Mouse (Mus musculus) left cerebral cortex, postnatal 4 days (tissue): ENCODE measurements at regions not wholly inside any gene's neighbourhood (a gene's known extent, or its start where the extent isn't known, plus 50 kb on each side); places are given as distances from the start of the nearest gene placed in this dataset.

Source experiments
- DNase-seq: peaks from one replicate; pipeline ENCODE4 v3.0.0-alpha.2; 2022
- intact Hi-C: fragments of 180-260 bp; cut with DNase I; formaldehyde crosslinking; loops from one replicate; pipeline ENCODE4 v1.15.1; 2025

GRCm38 (mm10) chr11:63286026-63286425 lies 157.2 kb downstream of the Pmp22 start:
- no peak for DNase-seq
- intact Hi-C loops, result no loop called here

- no peak for DNase-seq
- intact Hi-C loops, result no loop called here
Observed at GRCm38 (mm10) chr11:63287766-63288165, 159.0 kb downstream of the Pmp22 start.

- intact Hi-C loops, result no loop called here
- DNase-seq, result no peak
Observed at GRCm38 (mm10) chr11:63290618-63291017, 161.8 kb downstream of the Pmp22 start.

- intact Hi-C loops, result no loop called here
Observed at GRCm38 (mm10) chr11:63293485-63293884, 164.7 kb downstream of the Pmp22 start.

DNA sequence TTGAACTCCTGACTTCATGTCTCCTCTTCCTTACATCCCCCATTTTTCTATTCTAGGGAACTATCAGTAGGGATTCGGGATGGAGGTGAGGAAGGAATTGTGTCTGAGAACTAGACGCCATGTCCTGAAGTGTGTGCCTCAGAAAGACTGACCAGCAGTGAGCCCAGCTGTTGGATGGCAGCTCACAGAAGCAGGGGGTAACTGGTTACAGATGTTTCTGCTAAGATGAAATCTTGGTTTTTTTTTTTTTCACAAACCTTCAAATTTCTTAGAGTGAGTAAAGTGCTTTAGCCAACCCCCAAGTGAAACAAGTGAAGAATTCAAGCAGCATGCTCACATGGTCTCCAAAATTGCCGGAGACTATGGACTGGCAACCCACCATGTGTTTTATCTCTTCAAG lies 165.7 kb downstream of the Pmp22 start:
- no peak for DNase-seq
- intact Hi-C loops, result no loop called here

More at GRCm38 (mm10) chr11:63293485-63293884, 164.7 kb downstream of the Pmp22 start:
- no peak for DNase-seq

- DNase-seq, result no peak
- intact Hi-C loops, result no loop called here
Observed at GRCm38 (mm10) chr11:63296476-63296875, 167.7 kb downstream of the Pmp22 start.

DNA sequence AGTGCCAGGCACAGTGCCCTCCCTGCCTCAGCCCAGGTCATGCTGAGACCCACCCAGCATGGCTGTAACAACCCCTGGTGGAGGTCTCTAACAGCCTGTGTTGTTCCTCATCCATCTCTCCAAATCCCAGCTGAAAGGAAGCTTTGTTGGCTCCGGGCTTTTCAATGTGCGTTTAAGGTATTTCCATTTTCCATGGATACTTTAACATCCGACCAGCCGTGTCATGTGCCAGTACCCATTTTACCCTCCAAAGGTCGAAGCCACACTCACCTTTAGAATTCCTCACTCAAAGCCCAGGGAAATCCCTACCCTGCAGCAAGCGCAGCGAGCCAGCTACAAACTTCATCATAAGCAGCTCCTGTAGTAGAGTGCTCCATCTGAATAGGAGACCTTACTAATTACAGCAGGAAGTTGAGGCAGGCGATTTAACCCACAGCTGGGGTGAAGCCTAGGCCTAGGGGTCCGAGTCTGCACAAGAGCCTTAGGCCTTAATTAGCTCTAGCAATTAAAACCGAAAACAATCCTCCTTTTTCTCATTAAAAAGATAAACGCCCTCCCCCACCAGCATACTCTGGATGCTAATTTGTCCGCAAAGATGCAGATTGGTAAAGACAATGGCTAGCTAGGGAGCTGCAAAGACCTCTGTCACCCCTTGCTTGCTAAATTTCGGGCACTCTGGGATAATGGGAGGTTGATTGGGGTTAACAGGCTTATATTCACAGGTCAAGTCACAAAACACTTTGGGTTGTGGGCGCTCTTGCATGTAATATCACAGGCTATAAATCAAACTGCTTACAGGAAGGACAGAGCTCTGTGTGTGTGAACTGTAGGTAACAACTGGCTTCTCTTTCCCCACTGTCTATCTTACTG lies 171.2 kb downstream of the Pmp22 start:
- intact Hi-C loops, result no loop called here
- DNase-seq, result no peak

GRCm38 (mm10) chr11:63325166-63325565 lies 196.4 kb downstream of the Pmp22 start:
- intact Hi-C loops, result no loop called here
- no peak for DNase-seq

DNA sequence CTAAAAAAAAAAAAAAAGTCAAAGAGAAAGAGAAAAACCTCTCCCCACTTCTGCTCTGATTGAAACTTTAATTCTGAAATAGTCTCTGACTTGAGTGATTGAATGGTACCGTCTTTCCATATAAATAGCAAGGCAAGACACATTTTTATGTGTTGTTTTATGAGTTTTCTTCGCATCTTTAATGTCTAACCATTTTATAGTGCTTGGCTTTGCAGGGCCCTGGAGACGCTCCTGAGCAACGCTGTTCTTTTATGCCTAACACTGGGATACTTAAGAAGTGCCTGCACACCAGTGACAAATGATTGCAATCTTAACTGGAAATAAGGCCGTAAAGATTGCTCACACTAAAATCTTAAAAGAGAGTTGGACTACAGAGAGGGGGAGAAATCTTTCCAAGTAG lies 198.1 kb downstream of the Pmp22 start:
- intact Hi-C loops, result no loop called here
- no peak for DNase-seq

DNA sequence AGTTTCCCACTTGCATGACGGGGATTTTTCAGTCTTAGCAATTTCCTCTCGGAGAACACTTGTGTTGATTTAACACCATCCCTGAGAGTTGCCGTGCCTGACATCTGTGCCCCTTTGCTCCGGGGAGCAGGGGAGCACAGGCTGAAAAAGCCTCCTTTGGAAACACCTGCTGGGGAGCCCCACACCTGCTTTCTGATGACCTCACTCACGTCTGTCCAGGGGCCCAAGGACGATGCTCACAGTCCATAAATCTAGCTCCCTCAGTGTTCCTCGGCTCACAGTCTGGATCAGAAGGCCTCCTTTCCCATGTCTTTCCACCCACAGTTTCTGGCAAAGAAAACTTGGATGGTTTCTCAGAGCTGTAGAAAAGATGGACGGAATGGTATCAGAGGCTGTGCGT lies 208.7 kb downstream of the Pmp22 start:
- intact Hi-C loops, result no loop called here
- DNase-seq, result no peak

DNA sequence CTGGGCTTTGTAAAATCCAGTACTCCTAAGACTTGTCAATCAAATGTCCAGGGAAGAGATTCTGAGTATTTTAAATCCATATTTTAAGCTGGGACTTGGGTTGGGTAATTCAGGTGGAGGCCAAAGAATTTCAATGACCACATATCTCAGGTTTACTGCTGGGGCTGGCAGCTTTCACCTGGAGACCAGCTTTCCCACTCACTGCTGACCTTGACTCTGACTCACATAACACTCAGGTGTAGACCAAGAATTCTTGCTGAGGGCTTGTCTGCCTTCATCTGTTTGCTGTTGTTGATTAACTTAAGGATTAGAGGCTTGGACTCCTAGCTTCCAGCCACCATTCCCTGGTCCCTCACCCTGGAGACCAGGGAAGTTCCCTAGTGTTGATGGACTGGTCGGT lies 209.5 kb downstream of the Pmp22 start:
- no peak for DNase-seq
- intact Hi-C loops, result no loop called here

DNA sequence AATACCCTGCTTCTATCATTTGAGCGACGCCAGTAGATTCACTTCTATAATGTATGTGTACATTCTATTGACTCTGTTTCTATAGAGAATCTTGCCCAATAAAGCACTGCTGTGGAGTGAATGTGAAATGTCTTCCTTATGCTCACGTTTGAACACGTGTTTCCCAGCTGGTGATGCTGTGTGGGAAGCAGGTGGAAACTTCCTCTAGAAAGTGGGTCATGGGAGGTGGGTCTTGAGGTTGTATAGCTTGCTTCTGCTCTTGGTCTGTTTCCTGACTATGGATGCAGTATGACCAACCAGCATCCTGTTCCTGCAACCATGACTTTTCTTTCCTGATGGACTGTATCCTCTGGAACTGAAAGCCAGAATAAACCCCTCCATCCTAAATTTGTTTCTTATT lies 216.9 kb downstream of the Pmp22 start:
- intact Hi-C loops, result no loop called here

DNA sequence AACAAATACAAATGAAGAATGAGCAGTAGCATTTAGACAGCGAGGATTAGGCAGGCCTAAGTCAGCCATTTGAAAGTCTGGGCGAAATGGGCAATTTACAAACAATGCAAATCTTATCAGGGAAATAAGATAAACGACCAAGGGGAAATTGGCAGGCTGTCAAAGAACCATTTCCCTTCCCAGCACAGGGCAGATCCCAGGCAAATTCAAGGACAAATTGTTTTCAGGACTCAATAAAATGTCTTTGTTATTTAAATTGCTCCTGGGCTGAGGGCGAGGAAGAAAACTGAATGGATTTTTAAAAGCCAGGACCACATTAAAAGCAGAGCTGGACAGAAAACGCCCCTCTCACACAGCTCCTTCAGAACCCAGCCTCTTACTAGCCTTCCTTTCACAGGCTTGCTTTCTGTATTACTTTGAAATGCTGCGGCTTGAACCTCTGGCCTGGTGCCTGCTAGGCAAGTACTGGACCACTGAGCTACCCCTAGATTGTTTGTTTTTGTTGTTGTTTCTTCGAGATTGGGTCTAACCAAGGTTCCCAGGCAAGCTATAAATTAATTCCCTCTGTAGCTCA lies 221.4 kb downstream of the Pmp22 start:
- intact Hi-C loops, result no loop called here
- no peak for DNase-seq

More for the DNA sequence above, 216.9 kb downstream of the Pmp22 start:
- DNase-seq, result no peak

DNA sequence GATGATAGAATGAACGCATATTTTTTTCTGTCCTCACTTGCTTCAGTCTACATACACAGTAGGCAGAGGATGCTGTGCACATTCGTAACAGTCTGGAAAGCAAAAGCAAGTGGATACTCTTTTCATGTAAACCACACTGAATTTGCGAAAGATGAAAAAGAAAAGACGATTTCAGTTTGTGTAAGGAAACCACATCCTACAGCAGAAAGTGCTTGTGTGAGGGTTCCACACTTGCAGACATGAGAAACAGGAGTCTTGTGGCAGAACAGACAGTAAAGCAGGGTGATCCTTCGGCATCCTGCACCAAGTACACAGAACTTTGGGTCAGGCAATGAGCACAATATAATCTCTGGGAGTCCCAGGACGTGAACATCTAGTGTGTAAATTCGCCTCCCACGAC lies 223.2 kb downstream of the Pmp22 start:
- no peak for DNase-seq
- intact Hi-C loops, result no loop called here

DNA sequence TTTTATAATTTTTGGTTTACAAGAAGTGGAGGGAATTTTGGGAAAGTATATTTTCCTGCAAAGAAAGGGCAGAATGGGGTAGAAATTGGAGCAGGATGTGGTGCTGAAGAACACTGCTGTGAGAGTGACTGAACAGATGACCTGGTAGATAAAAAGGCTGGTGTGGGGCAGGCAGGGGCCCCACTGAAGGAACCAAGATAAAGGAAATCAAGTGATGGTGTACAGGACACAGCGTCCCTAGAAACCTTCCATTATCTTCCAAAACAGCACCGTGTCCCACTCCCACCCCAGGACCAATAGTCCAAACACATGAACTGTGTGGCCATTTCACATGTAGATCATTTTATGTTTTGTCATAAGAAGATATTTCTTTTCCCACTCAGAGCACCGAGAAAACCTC lies 224.2 kb downstream of the Pmp22 start:
- intact Hi-C loops, result no loop called here
- DNase-seq, result no peak

DNA sequence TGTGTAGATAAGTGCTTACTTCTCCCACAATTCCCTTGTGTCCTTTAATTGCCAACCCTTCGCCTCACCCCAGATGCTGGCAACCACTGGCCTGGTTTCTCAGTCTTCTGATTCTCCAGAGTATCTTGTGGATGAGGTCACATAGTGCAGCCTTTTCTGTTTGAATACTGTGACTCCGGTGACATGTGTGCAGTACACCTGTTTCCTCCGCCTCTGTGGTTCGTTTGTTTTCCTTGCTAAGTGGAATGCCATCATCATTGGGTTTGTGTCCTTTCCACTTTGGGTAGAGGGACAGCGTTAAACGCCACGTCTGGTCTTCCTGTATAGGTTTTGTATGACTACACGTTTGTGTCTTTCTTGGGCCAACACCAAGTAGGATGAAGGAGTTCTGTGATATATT lies 224.9 kb downstream of the Pmp22 start:
- no peak for DNase-seq
- intact Hi-C loops, result no loop called here

GRCm38 (mm10) chr11:63357772-63358344 lies 229.1 kb downstream of the Pmp22 start:
- intact Hi-C loops, result no loop called here
- no peak for DNase-seq

- no peak for DNase-seq
- intact Hi-C loops, result no loop called here
Observed at GRCm38 (mm10) chr11:63367756-63368265, 239.0 kb downstream of the Pmp22 start.

DNA sequence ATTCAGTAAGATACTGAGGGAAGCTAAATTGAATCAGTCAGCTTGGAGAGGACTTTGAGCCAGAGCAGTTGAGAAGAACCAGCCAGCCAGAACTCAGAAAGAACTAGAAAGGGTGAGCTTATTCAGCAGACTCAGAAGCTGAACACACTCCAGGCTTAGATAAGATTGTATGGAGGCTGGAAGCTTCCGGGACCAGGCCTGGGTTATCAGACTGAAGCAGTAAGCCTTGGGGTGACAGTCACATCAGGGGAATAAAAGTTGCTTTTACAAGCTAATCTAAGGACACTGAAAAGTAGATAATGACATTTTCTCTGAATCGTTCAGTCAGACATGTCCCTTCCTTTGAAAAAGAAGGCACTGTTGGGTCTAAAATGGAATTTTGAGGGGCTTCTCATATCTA lies 240.7 kb downstream of the Pmp22 start:
- DNase-seq, result no peak
- intact Hi-C loops, result no loop called here

DNA sequence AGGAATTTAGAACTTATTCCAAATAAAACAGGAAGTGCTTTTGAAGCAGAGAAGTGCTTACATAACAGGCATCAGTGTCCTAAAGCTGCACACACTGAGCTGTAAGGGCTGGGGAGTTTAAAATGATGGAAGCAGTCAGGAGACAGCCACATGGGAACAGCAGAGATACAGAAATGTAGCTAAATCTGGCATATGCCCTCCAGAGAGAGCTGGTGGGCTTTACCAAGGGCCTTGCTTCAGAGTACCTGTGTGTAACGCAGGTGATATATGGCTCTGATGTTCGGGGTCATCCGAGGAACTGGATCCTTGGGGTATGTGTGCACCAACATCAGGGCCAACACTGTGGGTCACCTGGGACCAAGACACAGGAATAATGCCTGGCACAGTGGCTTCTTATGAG lies 247.5 kb downstream of the Pmp22 start:
- DNase-seq, result no peak
- intact Hi-C loops, result no loop called here

- DNase-seq, result no peak
- intact Hi-C loops, result no loop called here
Observed at GRCm38 (mm10) chr11:63376991-63377390, 248.2 kb downstream of the Pmp22 start.

- no peak for DNase-seq
- intact Hi-C loops, result no loop called here
Observed at GRCm38 (mm10) chr11:63388247-63388646, 259.5 kb downstream of the Pmp22 start.
